Mouse (Mus musculus) bone marrow macrophage, adult 2 months (primary cell): ENCODE results near the gene Zap70.

ENCODE experiments used
- CTCF ChIP-seq: IDR thresholded peaks from 2 replicates; pipeline ENCODE4 v1.5.1; 2012; ENCODE audit warnings: low read depth, mild to moderate bottlenecking, low read length, moderate library complexity
- POLR2A ChIP-seq: IDR thresholded peaks from 2 replicates; pipeline ENCODE4 v1.6.1; 2012; ENCODE audit warnings: mild to moderate bottlenecking, low read depth, low read length, borderline replicate concordance

GRCm38 (mm10) chr1:36718786-36719185 is 42.8 kb upstream of the Zap70 start:
- TF ChIP-seq CTCF (no peak), POLR2A (no peak)
